Mouse (Mus musculus) ovary, postnatal 36 days (tissue): Measurements from ENCODE around the gene Cemip2.
"Not testable (repeated sequence)": the region's sequence is repeated elsewhere in the genome, so short reads cannot be mapped to it uniquely, and the experiment has no call there.

Experiments
- DNase-seq: peaks from one replicate; pipeline ENCODE4 v3.0.0; 2022; ENCODE audit warnings: low spot score, mixed read lengths

The Cemip2 gene

DNA sequence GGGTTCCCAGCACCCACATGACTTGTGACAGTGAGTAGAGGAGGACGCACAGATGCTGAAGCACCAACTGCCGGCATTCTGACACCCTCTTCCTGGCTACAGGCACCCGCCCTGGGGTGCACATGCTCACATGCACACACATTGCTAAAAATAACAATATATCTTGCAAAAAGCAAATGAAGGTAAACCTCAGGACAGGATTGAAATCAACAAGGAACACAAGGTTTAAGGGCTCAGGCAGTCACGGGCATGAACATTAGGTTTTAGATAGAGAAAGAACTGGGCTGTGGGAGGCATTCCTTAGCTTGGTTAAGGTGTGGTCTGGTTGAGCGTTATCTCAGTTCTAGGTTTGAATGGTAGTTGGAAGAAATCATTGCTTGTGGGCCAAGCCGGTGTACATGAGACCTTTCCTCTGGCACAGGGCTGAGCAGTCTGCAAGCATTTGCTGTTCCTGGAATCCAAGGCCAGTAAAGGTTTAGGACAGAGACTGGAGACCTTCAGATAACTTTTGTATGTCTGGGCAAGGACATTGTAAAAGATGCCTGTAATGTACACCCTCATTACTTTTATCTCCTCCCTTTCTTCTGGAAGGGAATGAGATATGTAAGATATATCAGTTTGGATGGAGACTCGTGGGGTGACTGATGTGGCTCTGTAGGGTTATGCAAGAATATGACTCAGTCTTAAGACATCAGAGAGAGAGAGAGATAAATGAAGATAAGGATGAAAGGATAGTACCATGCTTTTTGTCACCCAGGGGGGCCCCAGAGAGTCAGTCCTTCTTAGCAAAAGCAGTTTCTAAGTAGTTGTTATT, 87.3 kb downstream of the Cemip2 start:
- DNase-seq: no peak

DNA sequence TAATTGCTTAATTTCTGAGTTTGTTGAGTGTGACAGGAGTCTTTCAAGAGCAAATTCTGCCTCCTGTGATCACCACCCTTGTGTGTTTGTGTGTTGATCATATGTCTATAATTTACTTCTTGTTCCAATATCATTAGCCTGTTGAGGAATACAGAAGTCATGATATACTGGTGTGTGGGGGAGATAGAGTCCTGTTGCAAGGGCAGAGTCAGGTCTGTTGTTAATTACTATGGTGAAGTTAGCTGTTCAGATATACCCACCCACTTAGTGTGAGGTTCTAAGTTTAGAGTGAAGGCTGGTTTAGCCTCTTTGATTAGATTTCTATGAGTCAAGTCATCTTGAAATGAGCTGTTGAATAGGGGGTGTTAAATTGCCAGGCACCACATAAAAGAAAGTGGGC, 88.0 kb downstream of the Cemip2 start:
- no peak for DNase-seq

DNA sequence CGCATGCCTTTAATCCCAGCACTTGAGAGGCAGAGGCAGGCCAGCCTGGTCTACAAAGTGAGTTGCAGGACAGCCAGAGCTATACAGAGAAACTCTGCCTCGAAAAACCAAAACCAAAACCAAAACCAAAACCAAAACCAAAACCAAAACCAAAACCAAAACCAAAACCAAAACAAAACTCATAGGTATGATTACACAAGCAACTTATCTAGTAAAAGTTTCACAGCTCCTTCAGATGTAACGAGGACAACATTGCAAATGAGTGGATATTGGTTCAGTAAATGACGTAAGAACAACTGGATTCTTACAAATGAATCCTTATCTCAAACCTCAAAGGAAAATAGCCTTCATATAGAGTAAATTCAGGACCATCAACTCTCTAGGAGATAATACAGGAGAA, 88.6 kb downstream of the Cemip2 start:
- DNase-seq: not testable (repeated sequence)

DNA sequence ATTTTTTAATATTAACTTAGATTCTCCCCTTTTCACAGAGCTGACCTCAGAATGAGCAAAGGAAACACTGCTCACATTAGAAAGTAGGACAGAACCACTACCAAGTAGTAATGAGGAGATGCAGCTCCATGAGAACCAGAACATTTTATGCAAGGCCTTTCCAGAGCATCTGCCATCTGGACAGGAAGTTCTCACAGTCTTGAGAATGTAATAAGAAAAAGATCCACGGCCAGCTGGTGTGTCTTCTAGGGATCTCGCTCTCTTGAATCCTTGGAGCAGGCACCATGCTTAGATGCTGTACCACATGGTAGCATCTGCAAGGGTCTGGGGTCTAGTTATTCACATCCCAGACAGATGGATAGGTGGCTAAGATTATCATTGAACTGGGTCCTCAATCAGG, 90.3 kb downstream of the Cemip2 start:
- no peak for DNase-seq

DNA sequence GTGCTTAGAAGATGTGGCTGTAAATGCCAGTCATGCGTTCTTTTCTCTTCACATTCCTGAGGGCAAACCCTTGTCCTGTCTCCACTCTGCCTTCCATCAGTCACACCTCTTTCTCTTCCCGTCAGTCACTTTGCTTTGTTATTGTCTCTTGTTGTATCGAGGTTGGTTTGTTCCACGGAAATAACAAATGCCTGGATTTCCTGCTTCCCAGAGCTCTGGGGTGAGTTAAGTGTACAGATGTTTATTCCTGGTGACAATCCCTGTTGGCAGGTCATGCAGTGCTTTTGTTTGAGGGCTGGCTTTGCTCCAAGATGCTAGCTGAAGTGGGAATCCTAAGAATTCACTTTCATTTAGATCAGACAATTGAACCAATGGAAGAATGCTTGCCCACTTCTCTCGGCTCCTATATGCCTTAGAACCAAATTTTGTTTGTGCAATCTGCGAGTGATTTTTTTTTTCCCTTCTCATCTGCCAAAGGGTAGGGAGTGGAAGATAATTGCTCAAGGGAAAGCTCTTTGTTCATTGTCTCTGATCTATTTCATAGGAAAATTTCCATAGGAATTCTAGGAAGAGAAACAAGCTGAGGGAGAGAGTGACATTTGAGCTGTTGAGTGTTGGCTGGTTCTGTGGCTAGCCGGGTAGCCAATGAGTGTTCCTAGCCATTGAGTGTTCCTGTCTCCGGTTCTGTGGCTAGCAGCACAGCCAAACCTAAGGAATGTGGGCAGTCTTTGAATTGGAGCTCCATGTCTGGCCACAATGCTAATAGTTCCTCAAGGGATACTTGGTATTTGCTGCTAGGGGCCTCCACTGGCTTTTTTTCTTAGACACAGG, 104.2 kb downstream of the Cemip2 start:
- DNase-seq: no peak

DNA sequence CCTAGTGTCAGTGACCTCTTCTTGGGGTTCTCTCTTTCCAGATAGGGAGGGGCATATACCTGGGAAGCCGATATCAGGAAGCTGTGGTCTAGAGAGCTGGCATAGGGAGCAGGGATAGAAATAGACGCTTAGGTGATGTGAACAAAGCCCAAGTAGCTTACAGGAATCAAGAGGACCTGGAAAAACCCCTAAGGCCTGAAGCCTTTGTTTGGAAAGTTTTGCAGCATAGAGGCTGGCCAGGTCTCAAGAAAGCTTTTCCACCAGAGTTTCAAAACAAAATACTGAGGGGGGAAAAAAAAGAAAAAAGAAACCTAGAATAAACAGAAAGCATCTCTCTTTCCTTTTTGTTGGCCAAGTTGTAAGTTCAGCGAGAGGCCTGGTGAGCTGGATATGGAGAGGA, 104.9 kb downstream of the Cemip2 start:
- no peak for DNase-seq

DNA sequence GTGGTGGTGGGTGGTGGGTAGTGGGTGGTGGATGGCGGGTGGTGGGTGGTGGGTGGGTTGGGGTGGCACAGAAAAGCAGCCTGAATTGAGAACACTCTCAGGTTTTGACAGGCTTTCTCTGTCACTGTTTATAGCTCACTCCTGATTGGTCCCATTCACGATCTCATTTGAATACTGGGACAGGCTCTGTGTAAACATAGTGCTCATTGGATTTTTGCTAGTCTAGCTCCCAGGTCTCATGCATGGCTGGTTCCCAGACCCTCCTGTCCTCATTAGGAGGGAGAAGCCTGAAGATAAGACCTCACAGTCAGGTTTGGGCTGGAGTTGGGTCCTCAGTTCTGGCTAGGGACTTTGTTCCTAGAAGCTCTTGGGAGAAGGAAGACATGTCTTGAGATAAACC, 105.8 kb downstream of the Cemip2 start:
- no peak for DNase-seq

DNA sequence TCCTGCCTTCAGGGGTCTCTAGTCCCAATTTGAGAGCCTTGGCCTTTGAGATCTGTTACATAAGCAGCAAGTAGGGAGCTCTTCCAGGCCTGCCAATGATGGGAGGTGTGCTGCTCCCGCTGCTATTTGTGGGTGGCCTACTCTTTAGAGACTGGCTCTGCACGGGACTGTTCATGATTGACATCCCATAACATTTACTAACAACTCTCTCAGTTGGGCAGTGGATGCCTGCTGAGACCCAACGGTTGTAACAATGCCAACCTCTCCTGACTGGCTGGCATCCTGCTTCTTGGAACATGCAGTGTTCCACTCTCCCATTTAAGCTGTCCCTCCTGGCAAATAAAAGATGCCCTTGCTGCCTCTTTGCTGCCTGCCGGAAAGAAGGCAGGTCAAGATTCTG, 106.2 kb downstream of the Cemip2 start:
- DNase-seq: no peak

DNA sequence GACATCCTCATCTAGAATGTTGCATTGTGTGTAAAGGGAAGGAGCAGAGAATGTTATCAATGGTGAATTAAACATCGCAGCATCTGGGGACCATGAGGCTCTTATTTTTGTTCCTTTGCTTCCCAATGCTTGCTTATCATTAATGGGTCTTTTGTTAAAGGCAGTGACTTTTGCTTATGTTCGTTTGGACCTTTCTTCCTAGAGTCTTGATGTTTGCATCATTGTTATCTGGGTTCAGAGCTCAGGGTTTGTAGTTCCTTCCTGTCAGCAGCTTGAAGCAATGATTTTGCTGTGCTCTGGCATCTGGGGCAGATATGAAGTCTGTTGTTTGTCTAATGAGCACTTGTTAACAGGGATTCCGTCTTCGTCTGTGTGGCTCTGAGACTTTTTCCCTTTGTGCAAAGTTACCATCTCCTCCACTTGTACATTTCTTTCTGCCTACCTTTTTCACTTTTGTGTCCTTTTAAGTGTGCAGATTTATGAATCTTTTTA, 108.1 kb downstream of the Cemip2 start:
- DNase-seq: no peak

DNA sequence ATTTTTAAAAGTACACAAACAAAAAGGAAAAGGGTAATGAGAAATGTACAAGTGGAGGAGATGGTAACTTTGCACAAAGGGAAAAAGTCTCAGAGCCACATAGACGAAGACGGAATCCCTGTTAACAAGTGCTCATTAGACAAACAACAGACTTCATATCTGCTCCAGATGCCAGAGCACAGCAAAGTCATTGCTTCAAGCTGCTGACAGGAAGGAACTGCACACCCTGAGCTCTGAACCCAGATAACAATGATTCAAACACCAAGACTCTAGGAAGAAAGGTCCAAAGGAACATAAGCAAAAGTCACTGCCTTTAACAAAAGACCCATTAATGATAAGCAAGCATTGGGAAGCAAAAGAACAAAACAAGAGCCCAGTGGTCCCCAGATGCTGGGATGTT, 112.6 kb downstream of the Cemip2 start:
- DNase-seq: no peak

DNA sequence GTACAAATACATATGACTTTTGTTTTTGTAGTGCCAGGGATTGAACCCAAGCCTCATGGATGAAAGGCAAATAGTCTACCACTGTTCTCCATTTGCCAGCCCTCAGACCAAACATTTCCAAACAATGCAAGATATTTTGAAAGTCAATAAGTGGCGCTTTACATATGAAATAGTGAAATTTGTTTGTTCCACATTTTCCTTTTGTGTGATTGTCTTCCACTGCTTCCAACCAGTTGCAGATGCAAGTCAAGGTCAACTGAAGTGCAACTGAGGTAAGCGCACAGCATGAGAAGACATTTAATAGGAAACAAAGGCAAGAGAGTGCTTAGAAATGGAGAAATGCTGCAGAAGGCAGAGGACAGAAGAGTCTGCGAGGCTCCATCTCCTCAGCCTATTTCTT, 116.7 kb downstream of the Cemip2 start:
- no peak for DNase-seq

DNA sequence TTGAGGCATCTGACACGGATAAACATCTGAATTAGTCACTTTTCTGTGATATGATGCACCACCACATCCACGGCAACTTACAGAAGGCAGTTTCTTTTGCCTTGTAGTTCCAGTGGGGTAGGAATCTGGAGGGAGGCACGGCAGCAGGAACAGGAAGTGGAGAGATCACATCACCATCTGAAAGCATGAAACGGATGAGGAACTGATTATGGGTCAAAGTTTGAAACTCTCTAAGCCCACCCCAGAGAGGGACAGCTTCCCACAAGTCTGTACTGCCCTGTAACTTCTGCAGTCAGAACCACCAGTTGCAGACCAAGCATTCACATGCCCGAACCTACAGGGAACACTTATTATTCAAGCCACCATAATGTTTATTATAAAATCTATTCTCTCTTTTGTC, 117.4 kb downstream of the Cemip2 start:
- no peak for DNase-seq

DNA sequence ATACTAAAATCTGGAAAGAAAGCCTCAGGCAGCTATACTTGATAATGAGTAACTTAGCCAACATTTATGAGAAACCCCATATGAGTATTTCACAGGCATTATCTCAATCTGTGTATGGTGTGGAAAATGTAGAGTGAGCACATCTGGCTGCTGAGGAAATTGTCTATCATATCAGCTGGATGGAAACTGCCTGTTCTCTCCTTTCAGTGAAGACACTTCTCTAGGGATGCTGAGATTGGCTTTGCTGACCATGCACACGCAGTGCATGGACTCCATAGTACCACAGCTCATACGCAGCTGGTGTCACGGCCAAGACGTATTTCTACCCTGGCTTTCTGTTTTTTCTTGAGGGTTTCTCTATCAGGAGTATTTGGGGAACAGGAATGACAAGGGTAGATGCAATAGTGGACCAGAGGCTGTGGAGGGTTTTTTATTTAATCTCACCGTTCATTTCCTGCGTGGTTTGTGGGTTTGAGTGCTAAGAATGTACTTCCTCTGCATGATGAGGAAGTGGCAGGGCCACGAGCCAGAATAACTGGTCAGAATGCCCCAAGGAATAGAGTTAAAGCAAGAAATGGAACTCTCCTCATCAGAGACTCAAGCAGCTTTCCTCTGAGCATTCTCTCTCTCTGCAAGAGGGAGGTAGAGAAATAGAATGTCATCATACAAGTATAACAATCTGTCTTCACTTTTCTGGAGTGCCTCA, 119.1 kb downstream of the Cemip2 start:
- no peak for DNase-seq

DNA sequence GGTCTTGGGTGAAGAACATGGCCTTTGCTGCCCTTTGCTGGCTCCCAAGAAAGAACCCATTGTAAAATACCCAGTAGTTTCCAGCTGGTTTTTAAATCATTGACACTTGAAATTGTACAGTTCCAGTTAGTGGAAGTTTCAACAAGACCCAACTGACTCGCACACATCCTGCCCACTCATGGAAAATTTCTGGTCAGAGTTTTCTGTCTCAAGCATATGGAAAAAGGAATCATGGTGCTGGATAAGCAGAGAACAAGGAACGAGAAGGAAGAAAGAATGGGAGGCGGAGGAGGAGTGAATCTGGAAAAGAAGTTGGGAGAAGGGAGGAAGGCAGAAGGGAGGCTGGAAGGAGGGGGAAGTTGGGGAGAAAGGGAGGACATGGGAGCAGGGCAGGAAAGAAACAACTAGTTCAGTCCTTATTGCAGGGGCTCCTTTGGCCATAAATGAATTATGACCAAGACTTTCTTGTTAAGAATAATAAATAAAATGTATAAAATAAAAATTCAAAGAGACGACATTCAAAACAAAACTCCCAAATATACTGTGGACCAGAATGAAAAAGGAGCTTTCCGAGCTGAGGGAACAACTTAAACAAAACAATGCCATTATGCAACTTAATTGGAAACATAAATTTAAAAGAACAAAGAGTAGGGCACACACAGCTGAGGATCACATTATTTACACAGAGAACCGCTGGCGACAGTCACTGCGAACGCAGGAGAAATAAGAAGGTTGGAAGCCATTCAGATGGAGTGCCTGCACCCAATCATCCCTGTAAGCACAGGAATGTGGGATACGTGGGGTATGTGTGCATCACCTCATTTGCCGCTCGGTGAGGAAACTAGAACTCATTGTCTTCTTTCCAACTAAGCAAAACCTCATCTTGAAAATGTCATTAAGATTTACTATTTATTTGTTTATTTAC, 120.1 kb downstream of the Cemip2 start:
- no peak for DNase-seq
